Mouse (Mus musculus) CH12.LX (cell line): ENCODE data around the gene Fgf12.

Experiments used
- CTCF ChIP-seq, 2 experiments: IDR thresholded peaks in 1 of 2; conservative IDR thresholded peaks in 1 of 2; 2 replicates each; pipeline ENCODE4 v1.5.1; 2011 to 2012; ENCODE audit warnings: low read depth in 2 of 2, low read length in 2 of 2, improper control_type of control experiment in 1 of 2, inconsistent platforms in 1 of 2, mild to moderate bottlenecking in 1 of 2, moderate library complexity in 1 of 2
- ELF1 ChIP-seq: IDR thresholded peaks from 2 replicates; pipeline ENCODE4 v1.6.1; 2014; ENCODE audit warnings: low read depth, mild to moderate bottlenecking, inconsistent platforms, low read length, improper control_type of control experiment
- EP300 ChIP-seq: IDR thresholded peaks from 2 replicates; pipeline ENCODE4 v1.6.1; 2011; ENCODE audit warnings: low read length, improper control_type of control experiment
- MYC ChIP-seq: IDR thresholded peaks from 2 replicates; pipeline ENCODE4 v1.6.1; 2011; ENCODE audit warnings: low read depth, mild to moderate bottlenecking, improper control_type of control experiment, low read length
- NELFE ChIP-seq: IDR thresholded peaks from 2 replicates; pipeline ENCODE4 v1.6.1; 2011; ENCODE audit warnings: low read depth, low read length, improper control_type of control experiment
- NRF1 ChIP-seq: IDR thresholded peaks from 2 replicates; pipeline ENCODE4 v1.6.1; 2014; ENCODE audit warnings: low read depth, mild to moderate bottlenecking, inconsistent platforms, low read length, improper control_type of control experiment, moderate library complexity
- POLR2A ChIP-seq: IDR thresholded peaks from 2 replicates; pipeline ENCODE4 v1.6.1; 2011; ENCODE audit warnings: low read depth, mild to moderate bottlenecking, improper control_type of control experiment, low read length
- SIN3A ChIP-seq: IDR thresholded peaks from 2 replicates; pipeline ENCODE4 v1.6.1; 2012; ENCODE audit warnings: low read length, improper control_type of control experiment, inconsistent platforms

DNA sequence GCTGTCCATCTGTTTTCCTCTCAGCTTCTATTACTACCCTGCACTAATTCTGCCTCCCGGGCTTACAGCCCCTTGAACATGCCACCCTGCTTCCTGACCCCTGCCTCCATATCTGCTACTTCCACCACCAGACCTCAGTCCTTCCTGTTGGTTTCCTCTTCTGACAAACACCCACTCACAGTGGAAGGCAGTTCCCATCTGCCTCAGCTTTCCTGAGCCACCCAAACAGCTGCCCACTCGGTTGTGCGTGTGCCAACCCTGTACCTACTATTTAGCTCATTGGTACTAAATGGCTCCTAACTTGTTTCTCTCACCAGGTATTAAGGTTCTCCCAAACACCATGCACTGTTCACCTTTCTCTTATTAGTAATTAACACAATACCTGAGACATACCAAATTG, 71.2 kb downstream of the Fgf12 start:
- TF ChIP-seq NELFE, result no peak
- TF ChIP-seq NRF1, result no peak
- no peak for TF ChIP-seq ELF1
- TF ChIP-seq POLR2A, result no peak
- no peak for TF ChIP-seq EP300
- TF ChIP-seq SIN3A, result no peak
- TF ChIP-seq CTCF (conservative IDR thresholded peaks at IDR 0.05 in 1 of 2, IDR thresholded peaks at IDR 0.05 in 1 of 2; ENCODE audit: low read depth in 2 of 2, low read length in 2 of 2), result no peak
- no peak for TF ChIP-seq MYC
